Mouse (Mus musculus): ENCODE measurements around the gene Clec16a.

DNA sequence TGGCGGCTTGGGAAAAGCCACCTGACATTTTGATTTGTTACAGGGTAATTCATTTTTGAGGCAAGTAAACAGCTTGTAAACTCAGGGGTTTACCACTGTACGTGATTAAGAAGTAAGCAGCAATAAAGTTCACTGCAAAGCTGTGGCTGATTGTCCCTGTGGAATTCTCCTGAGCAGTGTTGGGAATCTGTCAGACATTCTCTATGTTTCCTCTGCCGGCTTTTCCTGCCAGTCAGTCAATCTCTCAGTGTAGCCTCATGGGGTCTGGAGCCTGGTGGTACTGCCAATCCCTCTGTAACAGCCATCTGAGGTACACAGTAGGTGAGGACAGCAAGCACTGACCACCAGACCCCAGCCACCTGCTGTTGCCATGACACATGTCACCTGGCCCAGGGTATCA, 183.7 kb downstream of the Clec16a start:
- TF ChIP-seq CTCF (conservative IDR thresholded peaks at IDR 0.05; ENCODE audit: low read length), result no peak
- TF ChIP-seq NANOG (IDR thresholded peaks at IDR 0.05; ENCODE audit: borderline replicate concordance, low read length), result no peak
- TF ChIP-seq POU5F1 (IDR thresholded peaks at IDR 0.05; ENCODE audit: borderline replicate concordance, low read length), result no peak

All from E14TG2a.4 (cell line).